Mouse (Mus musculus) gastrocnemius, postnatal 25 days (tissue): Measurements from ENCODE around the gene Ccdc153. TPM values are rescaled to one million over a fixed set of nuclear protein-coding genes. Genes with fewer than 3 reads are reported as not detected.

Experiments used
- DNase-seq: peaks from one replicate; pipeline ENCODE4 v3.0.0; 2022
- total RNA-seq, 2 experiments: library from RNA; stranded (reverse); gene quantifications; 1 replicate in 1 of 2; 2 replicates in 1 of 2; pipeline ENCODE4 v1.2.3; 2021

Gene Ccdc153
- total RNA-seq, 2 experiments from 2014 or later = not detected

- no peak for DNase-seq
Measured at GRCm38 (mm10) chr9:44240911-44241310, 435 bp downstream of the Ccdc153 start.

- DNase-seq = no peak
Measured at GRCm38 (mm10) chr9:44241418-44241817, 942 bp downstream of the Ccdc153 start.

- no peak for DNase-seq
Measured at GRCm38 (mm10) chr9:44243621-44244020, 3.1 kb downstream of the Ccdc153 start.

- DNase-seq = no peak
Measured at GRCm38 (mm10) chr9:44247907-44248306, 7.4 kb downstream of the Ccdc153 start.

GRCm38 (mm10) chr9:44249181-44250146, 9.0 kb downstream of the Ccdc153 start:
- DNase-seq = peak; percentile 65

- no peak for DNase-seq
Measured at GRCm38 (mm10) chr9:44250445-44250844, 10.0 kb downstream of the Ccdc153 start.

- no peak for DNase-seq
Measured at GRCm38 (mm10) chr9:44251314-44251713, 10.8 kb downstream of the Ccdc153 start, which contains the start of gene Pdzd3. Gene Pdzd3 (minus strand): TSS chr9:44251471.

- DNase-seq = no peak
Measured at GRCm38 (mm10) chr9:44253441-44253840, 13.0 kb downstream of the Ccdc153 start.

GRCm38 (mm10) chr9:44254508-44255135, 14.1 kb downstream of the Ccdc153 start:
- DNase-seq = no peak

- no peak for DNase-seq
Measured at GRCm38 (mm10) chr9:44255136-44255521, 14.7 kb downstream of the Ccdc153 start.

- DNase-seq = no peak
Measured at GRCm38 (mm10) chr9:44256213-44256612, 15.7 kb downstream of the Ccdc153 start.

- DNase-seq = no peak
Measured at GRCm38 (mm10) chr9:44259014-44259413, 18.5 kb downstream of the Ccdc153 start.

- no peak for DNase-seq
Measured at GRCm38 (mm10) chr9:44261388-44261787, 20.9 kb downstream of the Ccdc153 start.

GRCm38 (mm10) chr9:44266478-44267226, 26.2 kb downstream of the Ccdc153 start:
- no peak for DNase-seq

GRCm38 (mm10) chr9:44267319-44268026, 27.0 kb downstream of the Ccdc153 start:
- DNase-seq = no peak

- DNase-seq = peak; percentile 91
Measured at GRCm38 (mm10) chr9:44268027-44268360, 27.5 kb downstream of the Ccdc153 start.

- no peak for DNase-seq
Measured at GRCm38 (mm10) chr9:44268432-44268831, 28.0 kb downstream of the Ccdc153 start, which contains the start of gene Nlrx1. Gene Nlrx1 (minus strand): TSS chr9:44268599.

GRCm38 (mm10) chr9:44269077-44269476, 28.6 kb downstream of the Ccdc153 start:
- DNase-seq = no peak

GRCm38 (mm10) chr9:44269973-44270372, 29.5 kb downstream of the Ccdc153 start:
- DNase-seq = no peak

- DNase-seq = no peak
Measured at GRCm38 (mm10) chr9:44283183-44283582, 42.7 kb downstream of the Ccdc153 start.

GRCm38 (mm10) chr9:44286256-44286850, 45.9 kb downstream of the Ccdc153 start:
- DNase-seq = no peak
